Mouse (Mus musculus) monocyte, adult 5-6 weeks (primary cell): ENCODE measurements around the gene Dync1li2. TPM values are rescaled to one million over a fixed set of nuclear protein-coding genes. Genes with fewer than 3 reads are reported as not detected.

Experiments
- ATAC-seq: fragments of 153-309, 156-312 bp; replicated peaks from 2 replicates; pipeline ENCODE4 v1.8.0; 2017; ENCODE audit warnings: mild to moderate bottlenecking; ENCODE audit not compliant: low TSS enrichment, insufficient number of reproducible peaks, severe bottlenecking, poor library complexity, low FRiP score
- total RNA-seq: library from RNA; stranded (forward); fragments of 200-1000, 200-491, 200-594 nt; gene quantifications from 3 replicates; pipeline ENCODE4 v1.2.3, GENCODE M21; 2017

The Dync1li2 gene
- total RNA-seq, 1 experiment from 2014 or later, result 57.3 TPM

DNA sequence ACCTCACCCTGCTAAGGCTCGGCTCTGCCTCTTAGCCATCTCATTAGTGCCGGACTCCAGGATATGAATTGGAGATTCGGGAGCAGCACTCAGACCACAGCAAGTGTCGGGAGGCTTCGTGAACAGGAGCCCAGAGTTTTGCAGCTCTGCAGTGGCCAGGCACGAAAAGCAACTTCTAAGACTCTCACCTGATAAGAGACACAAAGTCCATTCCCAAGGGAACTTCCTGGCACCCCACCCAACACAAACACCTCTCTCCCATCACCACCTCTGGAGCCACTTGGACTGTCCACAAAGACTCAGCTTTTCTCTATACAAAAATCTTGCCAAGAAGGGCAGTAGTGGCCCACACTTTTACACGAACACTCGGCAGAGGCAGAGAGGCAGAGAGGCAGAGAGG is 52.6 kb downstream of the Dync1li2 start:
- no peak for ATAC-seq

DNA sequence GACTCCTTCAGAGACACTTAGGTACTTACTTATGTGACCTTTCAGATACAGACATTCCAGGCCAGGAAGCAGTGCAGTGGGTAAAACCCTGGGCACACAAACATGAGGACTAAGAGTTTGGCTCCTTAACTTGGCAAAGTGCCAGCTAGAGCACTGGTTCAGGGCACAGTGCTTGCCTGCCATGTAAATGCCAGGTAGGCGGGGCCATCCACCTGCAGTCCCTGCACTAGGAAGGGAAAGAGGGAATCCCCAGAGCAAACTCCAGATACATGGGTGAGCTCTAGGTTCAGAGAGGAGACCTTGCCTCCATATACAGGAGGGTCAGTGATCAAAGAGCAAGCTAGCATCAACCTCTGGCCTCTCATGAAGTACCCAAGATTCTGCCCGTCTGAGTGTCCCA is 54.9 kb downstream of the Dync1li2 start:
- no peak for ATAC-seq

DNA sequence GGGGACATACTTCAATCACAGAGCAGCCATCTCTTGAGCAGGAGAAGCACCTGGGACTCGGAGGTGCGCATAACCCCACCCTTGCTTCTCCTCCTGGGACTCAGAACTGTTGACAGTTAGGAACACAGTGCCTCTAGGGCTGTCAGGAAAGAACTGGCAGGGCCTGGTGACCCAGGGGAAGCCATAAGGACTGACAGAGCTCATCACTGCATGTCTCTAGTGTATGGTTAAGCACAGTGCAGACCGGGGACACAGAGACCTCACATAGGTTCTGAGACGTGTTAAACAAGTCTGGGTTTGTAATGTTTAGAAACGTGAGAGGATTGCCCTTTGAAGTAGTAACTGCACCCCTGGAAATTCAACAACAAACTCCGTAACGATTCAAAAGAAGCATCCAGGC is 55.3 kb downstream of the Dync1li2 start:
- ATAC-seq, result no peak

DNA sequence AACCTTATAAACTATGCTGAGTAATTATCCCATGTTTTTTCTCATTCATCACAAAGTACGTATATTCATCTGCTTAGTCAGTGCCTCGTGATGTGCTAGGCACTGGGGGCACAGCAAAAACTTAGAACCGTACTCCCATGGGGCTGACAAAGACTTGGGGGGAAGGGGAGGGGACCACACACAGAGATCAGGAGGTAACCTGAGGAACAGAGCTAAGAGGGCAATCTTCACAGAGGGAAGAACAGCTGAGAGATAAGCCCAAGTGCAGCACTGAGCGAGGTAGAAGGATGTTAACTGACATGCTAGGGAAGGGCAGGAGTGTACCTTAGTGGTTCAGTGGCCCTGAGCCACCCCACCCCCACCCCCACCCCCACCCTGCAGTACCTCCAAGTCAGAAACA is 56.2 kb downstream of the Dync1li2 start:
- no peak for ATAC-seq

DNA sequence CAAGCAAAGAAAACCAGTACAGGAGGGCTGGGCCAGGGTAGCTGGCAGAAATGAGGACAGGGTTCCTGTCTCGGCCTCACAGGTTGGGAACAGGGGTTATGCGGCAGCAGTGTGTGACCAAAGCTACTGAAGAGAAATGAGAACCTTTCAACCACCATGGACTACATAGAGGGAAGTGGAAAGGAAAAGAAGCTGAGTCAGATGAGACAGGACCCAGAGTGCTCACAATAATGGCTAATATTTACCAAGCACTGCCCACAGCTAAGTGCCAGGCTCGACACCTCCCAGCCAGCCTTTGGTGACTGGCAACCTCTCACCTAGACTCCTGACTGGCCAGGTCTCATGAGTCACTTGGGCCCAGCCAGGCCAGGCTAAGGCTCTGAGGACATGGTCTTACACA is 58.9 kb downstream of the Dync1li2 start:
- peak; percentile 37; the same call in 1 of the 2 replicates for ATAC-seq

DNA sequence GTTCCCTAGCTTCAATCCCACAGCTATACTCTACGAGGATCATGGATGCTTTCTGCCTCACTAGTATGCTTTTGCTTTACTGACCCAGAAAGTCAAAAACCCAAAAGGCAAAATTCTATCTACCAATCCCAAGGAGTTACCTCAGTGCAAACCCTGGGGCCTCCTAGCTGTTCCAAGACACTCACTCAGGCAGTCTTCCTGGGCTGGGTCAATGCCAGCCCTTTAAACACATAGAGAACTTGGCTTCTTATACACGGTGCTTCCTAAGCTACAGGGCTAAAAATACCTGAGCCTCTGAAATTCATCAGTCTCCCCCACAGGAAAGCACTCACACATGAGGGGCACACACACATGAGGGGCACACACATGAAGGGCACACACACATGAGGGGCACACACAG is 59.6 kb downstream of the Dync1li2 start:
- no peak for ATAC-seq

DNA sequence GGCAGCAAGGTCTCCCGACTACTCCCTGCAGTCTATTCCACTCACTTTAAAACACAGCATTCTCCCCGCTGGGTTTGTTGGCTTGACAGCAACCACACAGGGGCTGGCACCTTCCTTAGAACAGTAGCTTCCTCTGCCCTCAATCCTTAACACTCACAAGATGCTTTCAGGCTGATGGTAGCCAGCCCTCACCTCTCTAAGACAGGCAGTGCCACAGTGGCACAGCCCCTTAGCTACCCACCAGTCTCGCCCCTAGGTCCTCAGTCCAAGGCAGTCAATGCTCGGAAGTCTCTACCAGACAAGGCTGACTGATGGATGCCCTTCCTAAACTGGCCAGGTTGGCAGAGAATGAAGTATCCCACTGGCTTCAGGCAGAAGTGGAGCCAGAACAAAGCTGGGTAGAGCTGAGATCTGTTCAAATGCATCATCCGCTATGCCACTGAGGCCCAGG is 61.9 kb downstream of the Dync1li2 start:
- ATAC-seq, result no peak

DNA sequence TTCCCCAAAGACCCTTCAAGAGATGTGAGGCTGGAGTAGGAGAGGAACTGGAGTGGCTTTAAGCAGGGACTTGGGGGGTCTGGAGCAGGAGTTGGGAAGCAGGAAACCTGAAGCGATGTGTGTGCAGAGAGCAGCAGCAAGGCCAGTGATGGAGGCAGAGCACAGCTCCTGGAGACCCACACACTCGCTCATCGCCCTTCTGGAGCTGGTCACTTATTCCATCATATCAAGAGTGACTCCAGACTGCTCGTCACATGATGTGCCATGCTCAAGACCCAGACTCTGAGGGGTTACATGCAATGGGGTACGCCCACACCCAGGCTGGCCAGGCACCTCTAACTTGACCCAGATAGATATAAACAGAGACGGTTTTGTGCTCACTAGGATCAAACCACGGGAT is 62.6 kb downstream of the Dync1li2 start:
- no peak for ATAC-seq

DNA sequence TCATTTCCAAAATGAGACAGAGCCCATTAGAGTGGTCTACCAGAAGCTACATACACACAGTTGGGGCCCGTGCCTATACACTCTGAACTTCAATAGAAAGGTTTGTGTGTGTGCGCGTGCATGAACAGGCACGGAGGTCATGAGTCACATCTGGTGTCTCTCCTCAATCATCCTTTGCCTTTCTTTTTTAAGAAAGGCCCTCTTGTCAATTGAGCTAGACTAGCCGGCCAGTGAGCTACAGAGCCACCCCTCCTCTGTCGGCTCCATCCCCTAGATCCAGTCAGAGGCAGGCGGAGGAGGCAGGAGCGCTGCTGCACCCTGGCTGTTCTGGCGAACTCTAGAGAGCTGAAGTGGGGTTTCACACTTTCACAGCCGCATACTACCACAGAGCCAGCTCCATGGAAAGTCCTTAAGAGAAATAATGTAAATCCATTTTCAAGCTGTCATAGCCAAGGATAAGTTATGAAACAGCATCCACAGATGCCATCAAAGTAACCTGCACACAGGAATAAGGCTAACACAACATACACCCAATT is 63.5 kb downstream of the Dync1li2 start:
- no peak for ATAC-seq

DNA sequence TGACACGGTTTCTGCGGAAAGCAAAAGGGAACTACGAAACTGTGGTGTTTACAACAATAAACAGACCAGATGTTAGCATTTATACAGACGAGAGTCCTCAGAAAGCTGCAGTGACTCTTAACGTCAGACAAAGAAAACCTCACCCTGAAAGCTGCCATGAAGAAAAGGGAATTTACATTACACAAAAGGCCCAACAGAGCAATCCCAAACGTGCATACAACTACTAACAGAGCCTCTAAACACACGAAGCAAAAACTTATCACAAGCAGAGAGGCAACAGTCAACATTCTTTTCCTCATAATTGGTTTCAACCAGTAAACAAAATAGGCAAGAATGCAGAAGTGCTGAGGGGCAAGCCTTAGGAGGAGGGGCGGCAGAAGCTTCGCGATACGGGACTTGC is 66.2 kb downstream of the Dync1li2 start:
- ATAC-seq, result no peak

DNA sequence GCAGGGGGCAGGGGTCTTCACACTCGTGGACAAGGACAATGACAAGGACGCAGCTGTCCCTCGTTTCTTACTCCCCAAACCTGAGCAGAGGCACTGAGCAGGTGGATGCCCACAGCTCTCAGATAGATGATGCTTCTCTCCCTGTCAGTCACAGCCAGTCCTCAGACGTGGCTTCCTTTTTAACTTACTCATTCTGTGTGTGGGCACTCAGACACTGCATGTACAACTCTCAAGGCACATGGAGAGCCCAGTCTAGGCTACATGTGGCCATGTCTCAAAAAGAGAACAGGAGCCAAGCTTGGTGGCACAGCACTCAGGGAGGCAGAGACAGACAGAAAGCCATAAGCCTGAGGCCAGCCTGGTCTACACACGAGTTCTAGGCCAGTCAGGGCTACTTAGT is 66.9 kb downstream of the Dync1li2 start:
- no peak for ATAC-seq

DNA sequence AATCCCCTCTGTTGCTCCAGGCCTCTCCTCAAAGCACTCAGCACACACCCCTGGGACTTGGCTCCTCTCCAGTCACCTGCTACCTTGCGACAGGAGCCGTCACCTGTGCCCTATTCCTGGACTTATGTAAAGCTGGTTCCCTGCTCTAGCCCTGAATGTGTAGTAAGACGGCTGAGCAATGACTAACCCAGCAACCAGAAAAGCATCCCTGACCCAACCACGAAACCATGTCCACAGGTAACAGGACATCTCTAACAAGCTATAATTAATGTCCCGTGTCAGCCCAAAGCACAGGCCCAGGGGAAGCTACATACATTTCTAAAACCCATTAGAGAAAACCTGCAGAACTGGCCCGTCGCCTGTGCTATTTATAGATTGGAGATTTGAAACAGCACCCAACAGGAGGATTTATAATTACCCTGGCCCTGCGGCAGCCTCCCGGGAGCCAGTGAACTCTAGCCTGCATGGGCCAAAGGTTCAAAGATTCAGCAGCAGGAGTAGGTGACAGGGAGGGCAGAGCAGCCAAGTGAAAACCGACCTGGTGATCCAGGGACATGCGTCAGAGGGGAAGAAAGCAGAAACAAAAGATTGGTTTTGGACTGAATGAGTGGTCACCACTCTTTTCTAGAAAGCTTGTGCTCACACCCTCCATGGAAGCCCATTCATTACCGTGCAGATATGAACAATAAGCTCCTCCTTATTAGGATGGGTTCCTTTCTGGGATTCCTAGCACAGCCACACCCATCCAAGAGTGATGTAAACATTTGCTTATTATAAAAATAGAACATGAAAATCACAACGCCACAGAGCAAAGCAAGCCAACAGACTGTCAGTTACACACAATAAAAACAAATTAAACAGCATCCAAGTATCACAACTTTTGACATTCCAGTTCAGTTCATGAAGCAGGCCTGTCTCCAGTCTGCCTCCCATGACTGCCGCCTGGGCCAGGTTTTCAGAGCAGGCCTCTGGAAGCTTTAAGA is 67.7 kb downstream of the Dync1li2 start:
- ATAC-seq, result no peak

DNA sequence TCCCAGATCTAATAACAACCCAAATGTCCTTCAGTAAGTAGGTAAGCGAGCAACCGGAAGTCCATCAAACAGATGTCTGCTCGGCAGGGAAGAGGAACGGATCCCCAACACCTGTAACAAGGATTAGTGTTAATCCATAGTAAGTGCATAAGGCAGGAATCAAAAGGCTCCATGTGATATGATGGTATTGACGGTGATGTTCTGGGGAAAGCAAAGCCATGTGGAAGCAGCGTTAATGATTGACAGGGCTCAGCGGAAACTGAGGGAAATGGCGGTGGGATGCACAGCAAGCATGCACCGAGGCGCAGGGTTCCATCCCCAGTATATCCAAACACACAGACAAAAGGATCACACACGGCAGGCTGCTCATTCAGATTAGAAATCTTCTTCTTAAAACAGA is 68.6 kb downstream of the Dync1li2 start:
- no peak for ATAC-seq

DNA sequence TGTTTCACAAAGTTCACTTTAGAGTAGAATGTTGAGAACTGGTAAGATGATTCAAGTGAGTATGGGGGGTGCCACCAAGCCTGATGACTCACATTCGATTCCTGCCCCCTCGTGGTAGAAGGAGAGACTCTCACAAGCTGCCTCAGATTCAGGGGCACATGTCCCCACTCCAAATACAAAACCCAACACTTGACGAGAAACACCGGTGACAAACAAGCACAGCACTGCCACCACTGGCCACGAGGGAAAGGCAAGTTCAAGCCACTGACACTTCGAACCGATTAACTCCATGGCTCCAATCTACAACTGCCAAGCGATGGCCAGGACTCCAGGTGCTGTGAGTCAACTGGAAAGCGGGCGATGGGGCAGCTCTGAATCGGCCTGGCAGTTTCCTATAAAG is 69.1 kb downstream of the Dync1li2 start:
- no peak for ATAC-seq

DNA sequence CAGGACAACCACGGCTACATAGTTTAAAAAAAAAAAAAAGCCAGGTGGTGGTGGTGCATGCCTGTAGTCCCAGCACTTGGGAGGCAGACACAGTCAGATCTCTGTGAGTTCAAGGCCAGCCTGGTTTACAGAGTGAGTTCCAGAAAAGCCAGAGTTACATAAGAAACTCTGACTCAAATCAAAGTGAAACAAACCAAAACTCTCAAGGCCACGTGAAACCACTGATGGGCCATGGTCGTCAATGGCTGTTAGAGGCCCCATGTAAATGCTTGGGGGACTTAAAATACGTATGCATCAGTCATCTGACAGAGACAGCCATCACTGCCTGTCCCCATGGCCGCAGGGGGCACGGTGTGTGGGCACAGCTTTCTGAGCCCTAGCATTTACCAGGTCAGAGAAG is 71.7 kb downstream of the Dync1li2 start:
- no peak for ATAC-seq

DNA sequence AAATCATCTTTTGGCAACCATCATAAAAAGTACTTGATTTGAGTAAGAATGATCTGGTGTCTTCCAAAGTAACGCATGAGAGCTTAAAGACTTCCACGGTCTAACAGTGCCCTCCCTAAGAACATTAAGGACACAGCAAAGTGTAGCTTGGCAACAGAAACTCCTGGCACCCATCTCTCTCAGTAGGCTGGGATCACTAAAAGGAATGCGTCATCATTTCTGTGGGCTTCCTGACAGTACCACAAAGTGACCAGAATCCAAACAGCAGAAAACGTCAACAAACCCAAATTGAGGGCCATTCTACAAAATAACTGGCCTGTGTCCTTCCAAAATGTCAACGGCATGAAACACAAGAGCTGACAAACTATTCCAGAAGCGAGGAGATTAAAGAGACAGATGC is 72.8 kb downstream of the Dync1li2 start:
- ATAC-seq, result no peak

DNA sequence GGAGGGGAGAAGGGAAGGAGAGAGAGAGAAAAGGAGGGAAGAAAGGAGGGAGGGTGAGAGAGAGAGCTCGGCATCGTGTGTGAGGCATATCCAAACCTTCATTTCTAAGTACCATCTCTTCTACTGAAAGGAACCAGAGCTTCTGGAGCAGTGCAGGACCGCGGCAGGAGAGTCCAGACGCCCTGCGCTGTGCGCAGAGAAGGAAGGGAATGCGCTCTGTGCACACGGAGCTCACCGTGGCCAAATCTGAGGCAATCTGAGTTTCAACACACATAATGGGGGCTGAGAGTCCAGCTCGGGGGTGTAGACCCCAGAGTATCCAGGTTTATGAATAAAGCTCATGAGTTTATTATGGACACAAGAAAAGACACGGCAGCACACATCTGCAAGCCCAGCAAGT is 73.3 kb downstream of the Dync1li2 start:
- no peak for ATAC-seq
